Mouse (Mus musculus) hindbrain, embryonic 14.5 days (tissue): ENCODE results near the gene Nudt15. TPM values are rescaled to one million over a fixed set of nuclear protein-coding genes. Genes with fewer than 3 reads are reported as not detected.
A peak's percentile ranks its signal among the peaks of the same experiment; 100 is the strongest.

Source experiments
- ATAC-seq: fragments of 200-750 bp; cut with Nextera tagmentation; 2 replicates; pipeline ENCODE4 v1.8.0; 2017; ENCODE audit warnings: moderate number of reproducible peaks, mild to moderate bottlenecking, moderate TSS enrichment, moderate library complexity; ENCODE audit not compliant: low FRiP score
- DNase-seq: peaks from one replicate; pipeline ENCODE4 v3.0.0-alpha.2; 2015; ENCODE audit warnings: low spot score
- H3K27ac ChIP-seq: fragments of 300-500 bp; sonication (generic); 2 replicates; pipeline ENCODE4 v1.5.1; 2014; ENCODE audit warnings: mild to moderate bottlenecking, moderate library complexity
- H3K27me3 ChIP-seq: fragments of 300-500 bp; sonication (generic); 2 replicates; pipeline ENCODE4 v1.6.1; 2014; ENCODE audit warnings: mild to moderate bottlenecking, low read length, mixed read lengths; ENCODE audit not compliant: control insufficient read depth, insufficient read depth
- H3K36me3 ChIP-seq: fragments of 300-500 bp; sonication (generic); replicated peaks from 2 replicates; pipeline ENCODE4 v1.6.1; 2014; ENCODE audit not compliant: control insufficient read depth, insufficient read depth
- H3K4me1 ChIP-seq: fragments of 300-500 bp; sonication (generic); replicated peaks from 2 replicates; pipeline ENCODE4 v1.6.1; 2014; ENCODE audit warnings: antibody characterized with exemption, low read length, mixed read lengths; ENCODE audit not compliant: control insufficient read depth, insufficient read depth
- H3K4me2 ChIP-seq: fragments of 300-500 bp; sonication (generic); replicated peaks from 2 replicates; pipeline ENCODE4 v1.6.1; 2014; ENCODE audit warnings: mild to moderate bottlenecking, moderate library complexity
- H3K4me3 ChIP-seq: fragments of 300-500 bp; sonication (generic); replicated peaks from 2 replicates; pipeline ENCODE4 v1.5.1; 2014; ENCODE audit warnings: mild to moderate bottlenecking, low read length
- H3K9ac ChIP-seq: fragments of 300-500 bp; sonication (generic); 2 replicates; pipeline ENCODE4 v1.6.1; 2014
- H3K9me3 ChIP-seq: fragments of 300-500 bp; sonication (generic); 2 replicates; pipeline ENCODE4 v1.6.1; 2016; ENCODE audit warnings: low read length; ENCODE audit not compliant: control insufficient read depth
- WGBS: fragments of 180-500 bp; shearing (Covaris S2); extraction: QIAGEN DNeasy Blood & Tissue Kit; methylation state at CpG from one replicate; pipeline ENCODE4 v1.1.7; 2014; 5-methylcytosine and 5-hydroxymethylcytosine counted together
- polyA plus RNA-seq: library from polyadenylated mRNA; unstranded; fragments of >200 nt; fragmentation: Nextera tagmentation; extraction: Ambion mirVana; gene quantifications from 2 replicates; pipeline ENCODE4 v1.2.1, GENCODE M21; 2014

Nudt15 gene
- polyA plus RNA-seq, 1 experiment from 2014 or later = 10.3 TPM

DNA sequence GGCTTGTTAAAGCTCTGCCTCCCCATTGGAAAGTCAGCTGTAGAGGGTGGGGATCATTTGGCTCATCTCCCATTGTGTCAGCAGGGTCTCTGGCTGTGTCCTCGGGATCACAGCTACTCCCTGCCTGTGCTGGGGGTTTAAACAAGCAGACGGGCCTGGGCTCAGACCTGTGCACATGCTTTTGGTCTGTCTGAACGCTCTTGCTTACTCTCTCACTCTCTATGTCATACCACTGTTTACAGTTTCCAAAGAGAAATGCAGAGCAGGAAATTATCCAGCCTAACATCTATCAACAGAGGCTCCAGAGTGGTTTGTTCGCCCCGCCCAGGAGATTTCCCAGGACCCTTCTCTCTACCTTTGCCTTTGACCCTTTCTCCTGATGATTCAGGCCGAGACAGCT, 46.3 kb downstream of the Nudt15 start:
- H3K9ac ChIP-seq = no peak overlapping the region
- H3K4me1 ChIP-seq = 0 out of 2 replicates have a peak, but pooled peaks cover 11% of the 10 kb centered on the region
- H3K4me2 ChIP-seq = no peak overlapping the region
- H3K27me3 ChIP-seq = no peaks in the 10 kb centered on the region
- no peaks in the 10 kb centered on the region for H3K9me3 ChIP-seq
- ATAC-seq (no peak), DNase-seq (no peak)
- H3K4me3 ChIP-seq = no peak overlapping the region
- peak overlapping the region; percentile 60 for H3K27ac ChIP-seq
- H3K36me3 ChIP-seq = no peaks in the 10 kb centered on the region
- 67% methylated on average over 6 of the region's 6 CpGs for WGBS

DNA sequence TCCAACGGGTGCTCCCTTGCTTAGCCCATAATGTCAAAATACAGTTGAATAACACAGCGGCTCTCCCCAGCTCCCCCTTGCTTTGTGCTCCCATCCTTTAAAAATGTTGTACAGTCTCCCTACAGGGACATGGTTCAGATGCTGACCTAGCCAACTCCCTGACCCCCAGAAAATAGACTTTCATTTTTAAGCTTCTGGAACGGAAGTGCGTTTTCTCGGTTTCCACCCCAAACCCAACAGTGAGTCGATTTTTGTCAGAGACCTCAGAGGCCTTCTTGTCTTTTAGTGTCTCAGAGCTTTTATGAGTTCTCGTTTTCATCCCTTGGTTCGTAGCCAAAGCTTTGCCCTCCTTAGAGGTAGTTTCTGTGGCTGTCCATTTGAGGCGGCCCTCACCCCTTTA, 46.8 kb downstream of the Nudt15 start:
- Histone ChIP-seq H3K4me2 (no peak overlapping the region), H3K4me3 (no peak overlapping the region), H3K27ac (no peak overlapping the region), H3K9me3 (no peaks in the 10 kb centered on the region), H3K36me3 (no peaks in the 10 kb centered on the region), H3K4me1 (0 out of 2 replicates have a peak, but pooled peaks cover 11% of the 10 kb centered on the region), H3K27me3 (no peaks in the 10 kb centered on the region), H3K9ac (no peak overlapping the region)
- 82% methylated on average over 9 of the region's 9 CpGs for WGBS
- ATAC-seq = no peak
- no peak for DNase-seq

DNA sequence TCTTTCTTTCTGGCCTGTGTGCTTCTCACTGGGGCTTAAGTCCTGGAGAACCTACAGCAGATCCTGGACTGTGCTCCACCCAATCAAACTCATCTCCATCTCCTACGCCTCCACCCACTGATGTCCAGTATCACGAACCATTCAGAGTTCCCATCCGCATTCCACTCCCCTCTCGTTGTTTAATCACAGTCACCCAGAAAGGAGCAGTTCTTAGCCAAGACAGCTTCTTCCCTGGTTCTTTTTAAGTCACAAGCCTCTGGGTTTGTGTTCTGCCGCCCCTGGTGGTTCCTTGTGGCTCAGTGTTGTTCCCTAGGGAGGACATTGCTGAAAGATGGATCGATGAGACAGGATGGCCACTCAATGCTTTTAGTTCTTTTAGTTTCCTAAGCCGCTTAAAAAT, 52.3 kb downstream of the Nudt15 start:
- no peak overlapping the region for H3K27ac ChIP-seq
- no peaks in the 10 kb centered on the region for H3K4me1 ChIP-seq
- H3K9ac ChIP-seq = no peak overlapping the region
- DNase-seq (no peak), ATAC-seq (no peak)
- 0 out of 2 replicates have a peak, but pooled peaks cover 4% of the 10 kb centered on the region for H3K9me3 ChIP-seq
- no peaks in the 10 kb centered on the region for H3K36me3 ChIP-seq
- no peak overlapping the region for H3K4me2 ChIP-seq
- no peak overlapping the region for H3K4me3 ChIP-seq
- WGBS = 79% methylated on average over 7 of the region's 7 CpGs
- H3K27me3 ChIP-seq = no peaks in the 10 kb centered on the region

DNA sequence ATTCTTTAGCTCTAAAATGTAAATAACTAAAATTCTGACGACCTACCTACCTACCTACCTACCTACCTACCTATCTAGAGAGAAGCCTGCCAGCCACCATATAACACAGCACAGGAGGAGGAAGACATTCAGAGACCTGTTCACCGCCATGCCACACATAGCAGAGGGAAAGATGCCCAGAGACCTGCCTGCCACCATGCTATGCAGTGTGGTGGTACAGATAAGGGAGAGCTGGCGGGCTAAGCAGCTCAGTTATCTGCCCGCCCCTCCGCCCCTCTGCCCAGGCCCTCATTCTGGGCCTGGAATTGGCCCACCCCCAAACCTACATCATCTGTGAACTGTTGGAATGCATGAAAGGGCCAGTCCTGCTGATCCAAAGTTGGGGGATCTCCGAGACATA, 53.9 kb downstream of the Nudt15 start:
- H3K27me3 ChIP-seq = no peaks in the 10 kb centered on the region
- ATAC-seq = no peak
- no peak overlapping the region for H3K4me3 ChIP-seq
- H3K27ac ChIP-seq = no peak overlapping the region
- 0 out of 2 replicates have a peak, but pooled peaks cover 4% of the 10 kb centered on the region for H3K9me3 ChIP-seq
- no peak overlapping the region for H3K4me2 ChIP-seq
- H3K4me1 ChIP-seq = no peaks in the 10 kb centered on the region
- 79% methylated on average over 6 of the region's 6 CpGs for WGBS
- no peaks in the 10 kb centered on the region for H3K36me3 ChIP-seq
- DNase-seq = no peak
- H3K9ac ChIP-seq = no peak overlapping the region

DNA sequence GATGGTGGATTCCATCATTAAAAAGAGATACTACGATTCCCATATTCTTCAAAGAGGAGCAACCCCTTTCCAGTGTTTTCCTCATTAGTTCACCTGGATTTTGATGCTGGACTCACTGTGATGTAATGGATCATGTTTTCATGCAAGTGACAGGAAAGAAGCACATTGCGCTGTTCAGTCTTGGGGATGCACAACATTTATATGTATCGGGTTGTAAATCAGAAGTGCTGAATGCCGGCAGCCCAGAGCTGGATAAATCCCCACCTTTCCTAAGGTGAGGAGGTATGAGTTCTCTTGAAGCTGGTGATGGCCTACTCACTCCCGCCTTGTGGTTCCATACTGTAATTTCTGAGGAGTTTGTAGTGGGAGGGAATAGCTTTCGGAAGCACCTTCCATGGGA, 54.7 kb downstream of the Nudt15 start:
- Histone ChIP-seq H3K27ac (no peak overlapping the region), H3K9me3 (0 out of 2 replicates have a peak, but pooled peaks cover 4% of the 10 kb centered on the region), H3K4me2 (no peak overlapping the region), H3K27me3 (no peaks in the 10 kb centered on the region), H3K9ac (no peak overlapping the region), H3K4me3 (no peak overlapping the region), H3K4me1 (no peaks in the 10 kb centered on the region), H3K36me3 (no peaks in the 10 kb centered on the region)
- whole genome bisulfite sequencing = 96% methylated on average over 6 of the region's 6 CpGs
- DNase-seq (no peak), ATAC-seq (no peak)

DNA sequence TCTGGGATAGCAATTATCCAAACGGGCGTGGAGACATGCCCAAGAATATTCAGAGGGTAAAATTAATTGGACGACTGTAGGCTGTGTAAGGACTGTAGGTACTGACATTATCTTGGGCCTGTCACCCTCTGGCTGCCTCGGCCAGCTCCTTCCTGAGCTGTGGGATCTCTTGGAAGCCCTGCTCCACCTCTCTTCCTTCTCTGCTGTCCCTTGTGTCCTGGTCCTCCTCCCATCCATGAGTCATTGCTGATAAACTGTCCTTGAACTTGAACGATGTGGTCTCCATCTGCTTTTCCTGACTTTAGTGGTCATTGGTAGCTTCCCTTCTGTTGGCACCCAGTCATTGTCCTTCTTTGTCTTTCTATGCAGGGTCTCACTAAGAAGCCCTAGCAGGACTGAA, 61.4 kb downstream of the Nudt15 start:
- Histone ChIP-seq H3K4me2 (no peak overlapping the region), H3K9ac (no peak overlapping the region), H3K4me3 (no peak overlapping the region), H3K27me3 (no peaks in the 10 kb centered on the region), H3K27ac (no peak overlapping the region), H3K4me1 (no peaks in the 10 kb centered on the region), H3K9me3 (0 out of 2 replicates have a peak, but pooled peaks cover 4% of the 10 kb centered on the region), H3K36me3 (no peaks in the 10 kb centered on the region)
- ATAC-seq = no peak
- WGBS = 89% methylated on average over 5 of the region's 5 CpGs
- no peak for DNase-seq

DNA sequence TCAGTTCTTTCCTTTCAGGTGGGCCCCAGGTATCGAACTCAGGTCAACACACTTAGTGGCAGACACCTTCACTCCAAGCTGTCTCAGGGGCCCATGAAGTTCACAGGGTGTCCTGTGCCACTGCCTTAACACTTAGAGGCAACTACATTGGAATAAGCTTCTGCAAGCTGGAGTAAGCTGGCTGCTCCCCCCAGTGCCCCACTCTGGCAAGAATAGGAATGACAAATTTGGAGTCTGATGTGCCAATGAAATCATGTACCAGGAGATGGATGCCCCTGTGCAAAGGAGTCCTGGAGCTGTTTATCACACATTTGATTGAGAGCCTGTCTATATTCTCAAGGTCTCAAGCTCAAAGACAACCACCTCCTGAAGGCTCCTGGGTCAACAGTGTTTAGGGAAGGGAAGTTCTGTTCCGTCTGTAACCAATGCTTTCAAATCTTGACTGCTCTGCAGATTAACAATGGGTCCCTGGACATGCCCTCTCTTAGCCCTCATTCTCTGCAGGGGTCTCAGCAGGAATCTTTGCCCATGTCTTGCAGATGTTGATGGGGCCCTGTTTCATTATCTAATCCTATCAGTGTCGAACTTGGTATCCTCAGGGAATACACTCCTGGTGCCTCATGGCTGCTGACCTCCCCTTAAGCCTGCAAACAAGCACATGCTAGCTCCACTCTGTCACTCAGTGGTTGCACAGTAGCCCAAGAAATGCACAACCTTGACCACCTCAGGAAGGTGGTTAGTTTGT, 63.5 kb downstream of the Nudt15 start:
- H3K9me3 ChIP-seq = no peaks in the 10 kb centered on the region
- no peaks in the 10 kb centered on the region for H3K27me3 ChIP-seq
- WGBS = 57% methylated on average over 3 of the region's 3 CpGs
- no peaks in the 10 kb centered on the region for H3K4me1 ChIP-seq
- no peak overlapping the region for H3K9ac ChIP-seq
- DNase-seq (no peak), ATAC-seq (no peak)
- no peak overlapping the region for H3K4me2 ChIP-seq
- H3K4me3 ChIP-seq = no peak overlapping the region
- H3K36me3 ChIP-seq = no peaks in the 10 kb centered on the region
- H3K27ac ChIP-seq = no peak overlapping the region

DNA sequence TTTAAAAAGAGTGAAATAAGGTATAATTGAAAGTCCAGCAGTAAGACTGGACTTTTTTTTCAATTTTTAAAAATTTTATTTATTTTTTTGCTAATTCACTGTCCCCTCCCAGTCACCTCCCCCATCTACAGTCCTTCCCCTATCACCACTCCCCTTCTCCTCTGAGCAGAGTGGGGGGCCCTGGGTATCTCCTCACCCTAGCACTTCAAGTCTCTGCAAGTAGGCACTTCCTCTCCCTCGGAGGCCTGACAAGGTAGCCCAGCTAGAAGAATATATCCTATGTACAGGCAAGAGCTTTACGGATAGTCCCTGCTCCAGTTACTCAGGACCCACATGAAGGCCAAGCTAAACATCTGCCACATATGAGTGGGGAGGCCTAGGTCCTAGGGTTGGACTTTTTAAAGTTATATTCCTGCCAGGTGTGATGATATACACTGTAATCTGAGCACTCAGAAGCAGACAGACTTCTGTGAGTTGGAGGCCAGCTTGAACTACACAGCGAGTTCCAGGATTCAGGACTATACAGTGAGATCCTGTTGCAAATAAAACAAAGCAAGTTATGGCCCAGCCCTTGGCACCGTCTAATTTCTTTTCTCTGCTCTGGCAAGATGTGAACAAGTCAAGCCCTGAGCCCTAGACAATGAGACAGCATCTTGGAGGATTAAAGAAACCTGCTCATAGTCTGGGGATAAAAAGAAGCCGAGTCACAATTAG, 64.4 kb downstream of the Nudt15 start:
- no peak overlapping the region for H3K4me3 ChIP-seq
- no peaks in the 10 kb centered on the region for H3K9me3 ChIP-seq
- H3K27me3 ChIP-seq = no peaks in the 10 kb centered on the region
- H3K4me2 ChIP-seq = no peak overlapping the region
- H3K36me3 ChIP-seq = no peaks in the 10 kb centered on the region
- no peak overlapping the region for H3K9ac ChIP-seq
- ATAC-seq (no peak), DNase-seq (no peak)
- no peak overlapping the region for H3K27ac ChIP-seq
- 83% methylated on average over 5 of the region's 5 CpGs for WGBS
- no peaks in the 10 kb centered on the region for H3K4me1 ChIP-seq

DNA sequence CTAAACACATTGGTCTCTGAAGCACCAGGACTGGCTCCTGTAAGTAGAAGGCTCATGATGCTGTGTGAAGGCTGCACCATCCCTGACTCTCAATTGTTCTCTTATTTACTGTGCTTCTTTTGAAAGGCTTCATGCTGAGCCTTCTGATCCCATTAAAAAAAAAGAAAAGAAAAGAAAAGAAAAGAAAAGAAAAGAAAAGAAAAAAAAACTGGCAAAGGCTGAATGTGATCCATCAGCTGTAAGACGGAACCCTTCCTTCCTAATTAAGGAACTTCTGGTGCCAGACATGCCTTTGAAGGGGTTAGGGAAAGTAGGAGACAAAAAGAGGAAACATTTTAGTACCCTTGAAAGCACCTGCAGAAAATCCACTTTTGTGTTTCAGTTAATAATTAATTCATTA, 68.3 kb downstream of the Nudt15 start:
- Histone ChIP-seq H3K9ac (no peak overlapping the region), H3K4me2 (no peak overlapping the region), H3K4me3 (no peak overlapping the region), H3K9me3 (no peaks in the 10 kb centered on the region), H3K27me3 (no peaks in the 10 kb centered on the region), H3K36me3 (no peaks in the 10 kb centered on the region), H3K27ac (no peak overlapping the region), H3K4me1 (no peaks in the 10 kb centered on the region)
- DNase-seq (no peak), ATAC-seq (no peak)
- WGBS = 16% methylated on average over 1 of the region's 1 CpGs
